Mouse (Mus musculus) neural tube, postnatal 0 days (tissue): ENCODE data around the gene Vmn1r160. TPM values are rescaled to one million over a fixed set of nuclear protein-coding genes. Genes with fewer than 3 reads are reported as not detected.

Experiments used
- polyA plus RNA-seq: library from polyadenylated mRNA; unstranded; fragments of >200 nt; fragmentation: Nextera tagmentation; extraction: Ambion mirVana; gene quantifications from 2 replicates; pipeline ENCODE4 v1.2.1, GENCODE M21; 2015

The Vmn1r160 gene
- polyA plus RNA-seq, result not detected in 2 replicates

DNA sequence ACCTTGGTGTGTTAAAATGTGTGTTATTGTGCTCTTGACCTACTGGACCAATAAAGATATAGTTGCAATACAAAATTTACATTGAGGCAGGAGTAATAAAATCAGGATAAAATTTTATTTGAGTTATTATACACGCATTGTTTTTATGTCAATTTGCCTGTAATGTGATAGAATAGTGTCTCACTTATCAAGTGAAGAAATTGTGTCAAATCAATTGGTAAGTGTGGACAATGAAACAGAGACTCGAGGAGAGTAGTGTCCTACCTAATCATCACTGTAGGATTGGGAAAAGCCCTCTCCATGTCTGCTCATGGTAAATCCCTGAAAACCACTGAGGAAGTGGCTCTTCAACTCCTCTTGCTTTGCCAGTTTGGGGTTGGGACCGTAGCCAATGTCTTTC is at the start of gene Vmn1r160:
TSS of gene Vmn1r160 (plus strand) at position 301 of the 400 bp plus-strand sequence.

DNA sequence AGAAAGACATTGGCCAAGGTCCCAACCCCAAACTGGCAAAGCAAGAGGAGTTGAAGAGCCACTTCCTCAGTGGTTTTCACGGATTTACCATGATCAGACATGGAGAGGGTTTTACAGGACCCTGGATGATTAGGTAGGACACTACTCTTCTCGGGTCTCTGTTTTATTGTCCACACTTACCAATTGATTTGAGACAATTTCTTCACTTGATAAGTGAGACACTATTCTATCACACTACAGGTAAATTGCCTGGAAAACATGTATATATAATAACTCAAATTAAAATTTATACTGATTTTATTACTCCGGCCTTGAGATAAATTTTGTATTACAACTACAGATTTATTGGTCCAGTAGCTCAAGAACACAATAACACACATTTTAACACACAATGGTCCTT is 27.5 kb upstream of the Vmn1r160 start, which contains the start of gene Vmn1r159:
TSS of gene Vmn1r159 (minus strand) at position 101 of the 400 bp plus-strand sequence.

Other genes starting within 250 kb of the Vmn1r160 start
- gene Vmn1r155, start 213.2 kb upstream of the Vmn1r160 start, polyA plus RNA-seq, result not detected in 2 replicates
- not detected in 2 replicates for gene Gm8693, start 178.9 kb upstream of the Vmn1r160 start, polyA plus RNA-seq
- gene Gm4567, start 151.5 kb upstream of the Vmn1r160 start, polyA plus RNA-seq, result not detected in 2 replicates
- gene Vmn1r157, start 109.5 kb upstream of the Vmn1r160 start, polyA plus RNA-seq, result not detected in 2 replicates
- gene Vmn1r158, start 80.4 kb upstream of the Vmn1r160 start, polyA plus RNA-seq, result not detected in 2 replicates
- not detected in 2 replicates for gene Vmn1r159, start 27.6 kb upstream of the Vmn1r160 start, polyA plus RNA-seq
- gene Gm4214, start 113.4 kb downstream of the Vmn1r160 start, polyA plus RNA-seq, result not detected in 2 replicates
- gene Gm4216, start 148.7 kb downstream of the Vmn1r160 start, polyA plus RNA-seq, result not detected in 2 replicates
- gene Vmn1r163, start 184.3 kb downstream of the Vmn1r160 start, polyA plus RNA-seq, result not detected in 2 replicates
- not detected in 2 replicates for gene Gm8720, start 196.2 kb downstream of the Vmn1r160 start, polyA plus RNA-seq